Mouse (Mus musculus): ENCODE results near the gene Trub1. TPM values are rescaled to one million over a fixed set of nuclear protein-coding genes. Genes with fewer than 3 reads are reported as not detected.
A peak's percentile ranks its signal among the peaks of the same experiment; 100 is the strongest.

Trub1 gene
- polyA plus RNA-seq, 1 experiment from 2014 or later, result 15.6 TPM

- WGBS, result 21% methylated on average over 17 of the region's 17 CpGs
Observed at GRCm38 (mm10) chr19:57417800-57418580, 34.7 kb upstream of the Trub1 start.

GRCm38 (mm10) chr19:57423402-57423801 lies 29.3 kb upstream of the Trub1 start:
- Histone ChIP-seq H3K36me3 (ENCODE audit: control insufficient read depth, insufficient read depth, low read length) (no peaks in the 10 kb centered on the region), H3K9me3 (ENCODE audit: control insufficient read depth, low read length) (no peaks in the 10 kb centered on the region), H3K4me3 (replicated peaks; ENCODE audit: low read depth, low read length) (no peak overlapping the region), H3K4me1 (ENCODE audit: control insufficient read depth, insufficient read depth, low read length) (peaks cover 15% of the 10 kb centered on the region; the same call in 1 of the 2 replicates), H3K27ac (replicated peaks; ENCODE audit: low read depth, low read length) (no peak overlapping the region), H3K27me3 (ENCODE audit: control insufficient read depth, insufficient read depth, low read length) (no peaks in the 10 kb centered on the region), H3K9ac (replicated peaks; ENCODE audit: low read length) (no peak overlapping the region), H3K4me2 (ENCODE audit: low read length) (no peak overlapping the region)
- WGBS, result 58% methylated on average over 3 of the region's 3 CpGs
- no peak for ATAC-seq (ENCODE audit: low FRiP score, low TSS enrichment)
- no peak for DNase-seq

More at GRCm38 (mm10) chr19:57417800-57418580, 34.7 kb upstream of the Trub1 start:
- DNase-seq, result no peak
- no peaks in the 10 kb centered on the region for H3K27me3 ChIP-seq (ENCODE audit: control insufficient read depth, insufficient read depth, low read length)
- H3K4me1 ChIP-seq (ENCODE audit: control insufficient read depth, insufficient read depth, low read length), result peaks cover 17% of the 10 kb centered on the region; the same call in 1 of the 2 replicates
- H3K4me3 ChIP-seq (replicated peaks; ENCODE audit: low read depth, low read length), result no peak overlapping the region
- no peak overlapping the region for H3K9ac ChIP-seq (replicated peaks; ENCODE audit: low read length)
- no peak for ATAC-seq (ENCODE audit: low FRiP score, low TSS enrichment)
- peak overlapping the region; percentile 15 for H3K4me2 ChIP-seq (ENCODE audit: low read length)
- no peaks in the 10 kb centered on the region for H3K9me3 ChIP-seq (ENCODE audit: control insufficient read depth, low read length)
- no peaks in the 10 kb centered on the region for H3K36me3 ChIP-seq (ENCODE audit: control insufficient read depth, insufficient read depth, low read length)
- no peak overlapping the region for H3K27ac ChIP-seq (replicated peaks; ENCODE audit: low read depth, low read length)

GRCm38 (mm10) chr19:57425296-57425695 lies 27.4 kb upstream of the Trub1 start:
- Histone ChIP-seq H3K9ac (replicated peaks; ENCODE audit: low read length) (no peak overlapping the region), H3K36me3 (ENCODE audit: control insufficient read depth, insufficient read depth, low read length) (no peaks in the 10 kb centered on the region), H3K27me3 (ENCODE audit: control insufficient read depth, insufficient read depth, low read length) (no peaks in the 10 kb centered on the region), H3K4me3 (replicated peaks; ENCODE audit: low read depth, low read length) (no peak overlapping the region), H3K9me3 (ENCODE audit: control insufficient read depth, low read length) (no peaks in the 10 kb centered on the region), H3K4me2 (ENCODE audit: low read length) (no peak overlapping the region), H3K4me1 (ENCODE audit: control insufficient read depth, insufficient read depth, low read length) (0 out of 2 replicates have a peak, but pooled peaks cover 5% of the 10 kb centered on the region), H3K27ac (replicated peaks; ENCODE audit: low read depth, low read length) (no peak overlapping the region)
- ATAC-seq (ENCODE audit: low FRiP score, low TSS enrichment) (no peak), DNase-seq (no peak)
- 96% methylated on average over 15 of the region's 15 CpGs for WGBS

- ATAC-seq (ENCODE audit: low FRiP score, low TSS enrichment) (no peak), DNase-seq (no peak)
- Histone ChIP-seq H3K4me3 (replicated peaks; ENCODE audit: low read depth, low read length) (no peak overlapping the region), H3K27ac (replicated peaks; ENCODE audit: low read depth, low read length) (no peak overlapping the region), H3K4me1 (ENCODE audit: control insufficient read depth, insufficient read depth, low read length) (no peaks in the 10 kb centered on the region), H3K9ac (replicated peaks; ENCODE audit: low read length) (no peak overlapping the region), H3K4me2 (ENCODE audit: low read length) (no peak overlapping the region), H3K27me3 (ENCODE audit: control insufficient read depth, insufficient read depth, low read length) (no peaks in the 10 kb centered on the region), H3K9me3 (ENCODE audit: control insufficient read depth, low read length) (no peaks in the 10 kb centered on the region), H3K36me3 (ENCODE audit: control insufficient read depth, insufficient read depth, low read length) (no peaks in the 10 kb centered on the region)
- WGBS, result 96% methylated on average over 8 of the region's 8 CpGs
Observed at GRCm38 (mm10) chr19:57426841-57427240, 25.9 kb upstream of the Trub1 start.

GRCm38 (mm10) chr19:57427756-57428438 lies 24.8 kb upstream of the Trub1 start:
- DNase-seq (no peak), ATAC-seq (ENCODE audit: low FRiP score, low TSS enrichment) (no peak)
- Histone ChIP-seq H3K4me3 (replicated peaks; ENCODE audit: low read depth, low read length) (no peak overlapping the region), H3K4me1 (ENCODE audit: control insufficient read depth, insufficient read depth, low read length) (no peaks in the 10 kb centered on the region), H3K9ac (replicated peaks; ENCODE audit: low read length) (no peak overlapping the region), H3K27me3 (ENCODE audit: control insufficient read depth, insufficient read depth, low read length) (no peaks in the 10 kb centered on the region), H3K27ac (replicated peaks; ENCODE audit: low read depth, low read length) (no peak overlapping the region), H3K9me3 (ENCODE audit: control insufficient read depth, low read length) (no peaks in the 10 kb centered on the region), H3K36me3 (ENCODE audit: control insufficient read depth, insufficient read depth, low read length) (no peaks in the 10 kb centered on the region), H3K4me2 (ENCODE audit: low read length) (no peak overlapping the region)
- WGBS, result 78% methylated on average over 14 of the region's 14 CpGs

- Histone ChIP-seq H3K4me1 (ENCODE audit: control insufficient read depth, insufficient read depth, low read length) (no peaks in the 10 kb centered on the region), H3K4me2 (ENCODE audit: low read length) (no peak overlapping the region), H3K9ac (replicated peaks; ENCODE audit: low read length) (no peak overlapping the region), H3K36me3 (ENCODE audit: control insufficient read depth, insufficient read depth, low read length) (no peaks in the 10 kb centered on the region), H3K27me3 (ENCODE audit: control insufficient read depth, insufficient read depth, low read length) (no peaks in the 10 kb centered on the region), H3K9me3 (ENCODE audit: control insufficient read depth, low read length) (no peaks in the 10 kb centered on the region), H3K4me3 (replicated peaks; ENCODE audit: low read depth, low read length) (no peak overlapping the region), H3K27ac (replicated peaks; ENCODE audit: low read depth, low read length) (no peak overlapping the region)
- no peak for DNase-seq
- WGBS, result 90% methylated on average over 3 of the region's 3 CpGs
- ATAC-seq (ENCODE audit: low FRiP score, low TSS enrichment), result no peak
Observed at GRCm38 (mm10) chr19:57428641-57429040, 24.1 kb upstream of the Trub1 start.

GRCm38 (mm10) chr19:57429926-57430325 lies 22.8 kb upstream of the Trub1 start:
- no peaks in the 10 kb centered on the region for H3K4me1 ChIP-seq (ENCODE audit: control insufficient read depth, insufficient read depth, low read length)
- DNase-seq (no peak), ATAC-seq (ENCODE audit: low FRiP score, low TSS enrichment) (no peak)
- no peak overlapping the region for H3K9ac ChIP-seq (replicated peaks; ENCODE audit: low read length)
- H3K27me3 ChIP-seq (ENCODE audit: control insufficient read depth, insufficient read depth, low read length), result no peaks in the 10 kb centered on the region
- no peaks in the 10 kb centered on the region for H3K9me3 ChIP-seq (ENCODE audit: control insufficient read depth, low read length)
- WGBS, result 86% methylated on average over 6 of the region's 6 CpGs
- no peak overlapping the region for H3K27ac ChIP-seq (replicated peaks; ENCODE audit: low read depth, low read length)
- H3K36me3 ChIP-seq (ENCODE audit: control insufficient read depth, insufficient read depth, low read length), result no peaks in the 10 kb centered on the region
- no peak overlapping the region for H3K4me2 ChIP-seq (ENCODE audit: low read length)
- no peak overlapping the region for H3K4me3 ChIP-seq (replicated peaks; ENCODE audit: low read depth, low read length)

GRCm38 (mm10) chr19:57431476-57431875 lies 21.2 kb upstream of the Trub1 start:
- no peak overlapping the region for H3K27ac ChIP-seq (replicated peaks; ENCODE audit: low read depth, low read length)
- no peaks in the 10 kb centered on the region for H3K4me1 ChIP-seq (ENCODE audit: control insufficient read depth, insufficient read depth, low read length)
- no peak overlapping the region for H3K4me2 ChIP-seq (ENCODE audit: low read length)
- no peaks in the 10 kb centered on the region for H3K27me3 ChIP-seq (ENCODE audit: control insufficient read depth, insufficient read depth, low read length)
- no peaks in the 10 kb centered on the region for H3K36me3 ChIP-seq (ENCODE audit: control insufficient read depth, insufficient read depth, low read length)
- WGBS, result 73% methylated on average over 6 of the region's 6 CpGs
- H3K9me3 ChIP-seq (ENCODE audit: control insufficient read depth, low read length), result no peaks in the 10 kb centered on the region
- ATAC-seq (ENCODE audit: low FRiP score, low TSS enrichment), result no peak
- DNase-seq, result no peak
- no peak overlapping the region for H3K9ac ChIP-seq (replicated peaks; ENCODE audit: low read length)
- no peak overlapping the region for H3K4me3 ChIP-seq (replicated peaks; ENCODE audit: low read depth, low read length)

- H3K36me3 ChIP-seq (ENCODE audit: control insufficient read depth, insufficient read depth, low read length), result no peaks in the 10 kb centered on the region
- no peak overlapping the region for H3K4me3 ChIP-seq (replicated peaks; ENCODE audit: low read depth, low read length)
- H3K27ac ChIP-seq (replicated peaks; ENCODE audit: low read depth, low read length), result no peak overlapping the region
- no peaks in the 10 kb centered on the region for H3K27me3 ChIP-seq (ENCODE audit: control insufficient read depth, insufficient read depth, low read length)
- WGBS, result 72% methylated on average over 6 of the region's 6 CpGs
- no peak overlapping the region for H3K4me2 ChIP-seq (ENCODE audit: low read length)
- no peaks in the 10 kb centered on the region for H3K4me1 ChIP-seq (ENCODE audit: control insufficient read depth, insufficient read depth, low read length)
- ATAC-seq (ENCODE audit: low FRiP score, low TSS enrichment), result no peak
- DNase-seq, result no peak
- no peak overlapping the region for H3K9ac ChIP-seq (replicated peaks; ENCODE audit: low read length)
- no peaks in the 10 kb centered on the region for H3K9me3 ChIP-seq (ENCODE audit: control insufficient read depth, low read length)
Observed at GRCm38 (mm10) chr19:57434024-57434423, 18.7 kb upstream of the Trub1 start.

Data from midbrain, embryonic 14.5 days (tissue).